Mouse (Mus musculus): ENCODE measurements at regions not wholly inside any gene's neighbourhood (a gene's known extent, or its start where the extent isn't known, plus 50 kb on each side); places are given as distances from the start of the nearest gene placed in this dataset.

DNA sequence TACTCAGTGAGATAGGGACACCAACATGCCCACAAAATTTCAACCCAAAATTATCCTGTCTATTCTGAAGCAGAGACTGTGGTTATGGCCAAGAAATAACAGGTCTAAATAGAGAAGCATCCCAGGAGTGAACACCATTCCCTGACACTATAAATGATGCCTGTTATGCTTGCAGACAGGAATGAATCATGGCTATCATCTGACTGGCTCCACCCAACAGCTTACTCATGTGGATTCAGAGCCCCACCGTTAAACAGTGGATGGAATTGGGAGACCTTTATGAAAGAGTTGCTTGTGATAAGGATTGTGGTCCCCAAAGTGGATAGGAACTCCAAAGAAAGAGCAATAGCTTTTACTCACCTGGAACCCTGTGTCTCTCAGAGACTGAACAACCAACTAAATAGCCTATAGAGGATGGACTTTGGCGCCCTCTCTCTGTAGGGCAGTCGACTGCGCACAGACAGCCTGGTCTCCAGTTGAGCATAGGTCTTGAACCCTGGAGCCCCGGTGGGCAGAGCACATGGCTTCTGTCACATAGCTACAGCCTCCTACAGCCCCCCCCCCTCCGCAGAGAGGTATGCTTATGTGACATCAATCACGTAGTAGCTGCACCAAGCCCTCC lies 1101.3 kb upstream of the Zeb2 start:
- DNase-seq = no peak
- intact Hi-C loops (cut with DNase I) = no loop called here

DNA sequence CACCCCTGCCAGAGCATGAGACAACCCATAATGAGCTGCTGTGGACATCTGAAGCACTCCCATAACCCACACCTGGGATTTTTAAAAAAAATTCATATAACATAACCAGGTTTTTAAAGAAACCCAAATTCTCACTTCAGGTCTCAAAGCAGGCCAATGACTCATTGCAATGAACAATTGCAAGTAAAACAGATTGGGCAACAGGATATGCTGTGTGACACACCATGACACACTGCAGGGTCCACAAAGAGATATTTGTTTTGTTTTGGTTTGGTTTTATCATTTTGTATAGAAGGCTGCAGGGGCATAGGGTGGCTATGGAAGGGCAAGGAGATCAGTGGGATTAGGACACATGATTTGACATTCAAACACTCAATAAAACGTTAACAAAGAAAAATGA lies 1082.1 kb upstream of the Zeb2 start:
- intact Hi-C loops (cut with DNase I) = no loop called here
- no peak for DNase-seq

DNA sequence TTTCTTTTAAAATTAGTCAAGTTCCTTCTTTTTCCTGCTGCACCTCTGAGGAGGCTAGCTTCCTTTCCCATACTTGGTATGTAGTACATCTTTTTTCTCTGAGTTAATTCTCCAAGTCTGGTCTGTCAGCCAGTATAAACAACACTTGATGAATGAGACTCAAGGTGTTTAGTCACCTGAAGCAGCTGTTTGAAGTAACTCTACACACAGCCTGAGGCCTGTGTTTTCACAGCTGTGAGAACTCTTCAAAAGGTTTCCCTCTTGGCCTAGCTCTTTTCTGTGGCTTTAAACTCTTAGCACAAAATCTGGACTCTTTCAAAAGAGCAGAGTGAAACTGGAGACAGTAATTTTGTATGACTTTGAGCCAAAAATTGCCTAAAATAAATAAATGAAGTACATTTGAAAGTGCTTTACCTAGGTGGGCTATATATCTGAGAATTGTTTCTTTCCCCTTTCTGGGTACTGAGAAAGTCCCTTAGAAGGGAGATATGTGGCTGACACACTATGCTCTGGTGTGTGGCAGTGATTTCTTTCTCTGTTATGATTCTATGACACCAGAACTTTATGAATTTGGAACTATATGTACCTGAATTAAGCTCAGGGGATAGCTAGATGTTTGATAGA lies 1070.2 kb upstream of the Zeb2 start:
- DNase-seq = no peak
- intact Hi-C loops (cut with DNase I) = no loop called here

DNA sequence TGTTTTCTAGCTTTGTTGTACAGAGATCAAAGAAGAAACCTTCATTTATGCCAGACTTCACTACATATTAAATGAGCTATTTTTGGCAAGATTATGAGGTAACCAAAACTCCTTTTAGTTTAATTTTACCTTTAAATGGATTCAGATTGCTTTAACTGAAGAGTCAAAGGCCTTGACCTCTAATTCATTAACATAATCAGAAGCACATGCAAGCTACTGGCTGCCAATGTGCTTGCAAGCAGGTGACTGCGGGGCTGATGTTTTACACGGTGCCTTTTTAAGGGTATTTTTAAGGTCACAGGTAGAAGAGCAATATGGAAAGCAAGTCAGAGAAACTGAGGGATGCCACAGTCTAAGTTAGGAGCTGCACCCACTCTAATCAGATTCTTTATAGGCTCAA lies 1066.0 kb upstream of the Zeb2 start:
- no peak for DNase-seq
- intact Hi-C loops (cut with DNase I) = no loop called here

DNA sequence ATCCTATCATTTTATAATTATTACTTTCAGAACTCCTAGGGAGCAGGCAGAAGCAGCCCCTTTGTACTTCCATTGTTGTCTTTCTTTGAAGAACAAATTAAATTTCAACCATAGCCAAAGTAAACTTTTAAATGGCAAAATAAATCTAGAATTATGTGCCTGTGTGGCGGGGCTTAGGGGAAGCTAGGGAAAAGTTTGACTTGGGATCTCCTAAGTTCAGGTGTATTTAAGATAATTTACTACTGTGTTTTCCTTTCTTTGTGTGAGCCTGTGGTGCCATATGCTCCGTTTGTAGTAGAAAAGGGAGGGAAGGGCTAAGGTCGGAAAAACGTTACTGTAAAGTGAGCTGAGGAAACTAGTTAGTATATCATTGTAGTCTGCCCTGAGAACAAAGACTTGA lies 1062.5 kb upstream of the Zeb2 start:
- no peak for DNase-seq
- intact Hi-C loops (cut with DNase I) = no loop called here

DNA sequence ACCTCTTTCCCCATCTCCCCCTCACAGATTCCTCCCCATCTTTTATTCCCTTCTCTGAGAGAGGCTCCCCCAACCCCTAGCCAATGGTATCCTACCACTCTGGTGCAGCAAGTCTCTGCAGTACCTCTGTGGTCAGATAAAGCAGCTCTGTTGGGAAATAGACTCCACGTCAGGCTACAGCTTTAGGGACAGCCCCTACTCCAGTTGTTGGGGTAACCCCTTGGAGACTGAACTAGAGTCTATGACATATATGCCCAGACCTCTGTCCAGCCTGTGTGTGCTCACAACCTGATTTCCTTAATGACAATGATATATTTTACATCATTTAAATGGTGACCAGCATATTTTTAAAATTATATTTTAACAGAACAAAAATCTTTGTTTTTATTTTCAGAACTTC lies 1051.3 kb upstream of the Zeb2 start:
- no peak for DNase-seq
- intact Hi-C loops (cut with DNase I) = no loop called here

DNA sequence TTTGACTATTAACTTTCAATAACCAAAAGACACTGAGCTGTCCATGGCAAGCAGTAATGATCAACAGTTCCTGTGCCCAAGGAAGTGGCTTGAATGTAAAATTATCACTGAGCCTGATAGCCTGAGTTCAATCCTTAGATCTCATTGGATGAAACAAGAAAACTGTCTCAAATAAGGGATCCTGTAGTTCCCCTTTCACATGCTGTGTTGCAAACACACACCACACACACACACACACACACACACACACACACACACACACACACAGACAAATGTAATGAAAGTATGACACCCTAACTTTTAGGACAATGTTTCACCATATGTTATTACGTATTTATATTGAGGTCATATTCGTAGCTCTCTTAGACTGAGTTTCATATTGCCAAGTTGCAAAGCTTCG lies 1032.7 kb upstream of the Zeb2 start:
- intact Hi-C loops (cut with DNase I) = no loop called here
- no peak for DNase-seq

DNA sequence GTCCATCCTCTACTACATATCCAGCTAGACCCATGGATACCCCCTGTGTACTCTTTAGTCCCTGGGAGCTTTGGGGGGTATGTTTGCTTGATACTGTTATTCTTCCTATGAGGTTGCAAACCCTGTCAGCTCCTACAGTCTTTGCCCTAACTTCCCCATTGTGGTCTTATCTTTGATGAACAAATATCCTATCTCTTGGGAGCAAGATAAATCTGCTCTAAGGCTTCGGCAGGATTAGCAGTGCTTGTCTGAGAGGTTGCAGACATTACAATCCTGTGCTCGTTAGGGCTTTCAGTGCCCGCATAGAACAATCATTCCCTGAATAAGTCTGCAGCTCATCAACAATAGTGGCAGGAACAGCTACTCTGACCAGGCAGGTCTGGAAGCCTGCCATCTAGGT lies 1002.7 kb upstream of the Zeb2 start:
- DNase-seq = no peak
- intact Hi-C loops (cut with DNase I) = no loop called here

DNA sequence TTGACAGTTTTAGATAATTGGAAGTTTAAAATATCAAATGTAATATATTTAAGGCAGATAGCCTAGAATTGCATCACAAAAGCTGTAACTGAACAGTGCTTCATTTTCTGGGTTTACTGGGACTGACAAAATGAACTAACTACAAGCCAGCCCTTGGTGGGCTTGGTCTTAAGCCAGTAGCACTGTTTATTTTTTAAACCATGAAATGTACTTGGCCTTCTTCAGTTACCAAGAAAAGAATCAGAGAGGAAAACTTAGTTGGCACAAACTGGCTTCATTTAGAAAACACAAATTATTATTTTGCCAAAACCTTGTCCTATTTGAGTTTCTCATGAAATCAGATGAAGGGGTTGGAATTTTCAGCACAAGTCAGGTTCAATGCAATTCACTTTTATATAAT lies 989.8 kb upstream of the Zeb2 start:
- no peak for DNase-seq
- intact Hi-C loops (cut with DNase I) = no loop called here

DNA sequence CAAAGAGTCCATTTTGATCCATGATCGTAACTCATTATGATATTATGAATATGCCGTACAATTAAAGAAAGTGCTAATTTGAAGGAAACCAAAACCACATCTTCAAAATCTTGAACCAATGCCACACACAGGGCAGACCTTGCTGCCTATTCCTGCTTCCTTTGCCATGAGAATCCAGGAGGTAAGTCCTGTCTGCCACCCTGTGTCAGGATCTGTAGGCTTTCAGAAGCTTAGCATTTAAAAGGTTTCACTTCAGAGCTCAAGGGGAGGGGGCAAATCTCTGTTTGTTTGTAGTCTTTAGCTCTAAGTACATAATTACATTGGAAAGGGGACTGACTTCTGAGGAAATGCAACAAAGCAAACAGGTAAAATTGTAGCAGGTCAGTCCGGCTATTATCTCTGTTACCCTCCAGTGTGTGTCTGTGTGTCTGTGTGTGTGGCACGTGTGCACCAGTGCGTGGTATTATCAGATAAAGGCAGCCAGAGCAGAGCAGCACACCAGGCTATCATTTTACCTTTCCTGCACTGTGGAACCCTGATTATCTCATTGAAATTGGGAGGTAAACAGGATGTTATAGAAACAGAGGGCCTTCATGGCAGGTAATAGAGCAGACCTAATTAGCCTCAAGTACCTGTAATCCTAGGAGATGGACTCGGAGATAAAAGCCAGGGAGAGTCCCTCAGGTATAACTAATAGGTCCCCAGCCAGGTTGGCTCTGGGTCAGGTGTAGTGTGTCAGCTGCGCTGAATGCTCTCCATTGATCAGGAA lies 948.0 kb upstream of the Zeb2 start:
- intact Hi-C loops (cut with DNase I) = no loop called here
- no peak for DNase-seq

DNA sequence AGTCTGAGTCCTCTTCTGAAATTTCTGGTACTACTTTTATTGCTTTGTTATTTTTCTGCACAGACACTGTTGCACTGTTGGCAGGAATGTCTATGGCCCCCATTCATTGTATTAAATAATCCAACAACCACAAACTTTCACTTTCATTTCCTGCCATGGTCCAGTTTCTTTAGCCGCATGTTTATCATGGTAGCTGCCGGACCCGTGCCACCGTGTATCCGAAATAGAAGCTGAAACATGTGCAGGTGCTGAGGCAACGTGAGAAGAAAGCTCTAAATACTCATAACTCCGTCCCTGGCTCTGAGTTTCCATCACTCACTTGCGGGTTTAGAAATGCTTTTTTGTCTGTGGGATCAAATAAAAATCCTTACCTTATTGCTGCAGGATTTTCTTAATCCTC lies 938.5 kb upstream of the Zeb2 start:
- intact Hi-C loops (cut with DNase I) = no loop called here
- DNase-seq = no peak

DNA sequence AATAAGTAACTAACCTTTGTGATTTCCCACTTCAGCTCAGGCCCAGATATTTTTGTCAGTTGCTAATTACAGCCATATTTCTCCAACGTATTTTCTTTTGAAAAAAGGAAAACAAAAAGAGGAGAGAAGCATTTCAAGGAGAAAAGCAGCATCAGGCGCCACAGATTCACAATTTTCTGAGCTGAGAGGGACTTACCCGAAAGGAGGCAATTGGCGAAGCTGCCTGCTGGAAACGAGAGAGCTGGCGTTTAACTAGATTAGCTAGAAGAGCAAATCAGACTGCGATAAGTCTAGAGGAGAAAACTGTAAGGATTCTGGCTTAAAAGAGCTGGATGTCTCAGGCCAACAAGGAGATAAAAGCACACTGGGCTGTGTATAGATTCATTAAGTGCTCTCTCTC lies 937.7 kb upstream of the Zeb2 start:
- intact Hi-C loops (cut with DNase I) = no loop called here
- DNase-seq = no peak

DNA sequence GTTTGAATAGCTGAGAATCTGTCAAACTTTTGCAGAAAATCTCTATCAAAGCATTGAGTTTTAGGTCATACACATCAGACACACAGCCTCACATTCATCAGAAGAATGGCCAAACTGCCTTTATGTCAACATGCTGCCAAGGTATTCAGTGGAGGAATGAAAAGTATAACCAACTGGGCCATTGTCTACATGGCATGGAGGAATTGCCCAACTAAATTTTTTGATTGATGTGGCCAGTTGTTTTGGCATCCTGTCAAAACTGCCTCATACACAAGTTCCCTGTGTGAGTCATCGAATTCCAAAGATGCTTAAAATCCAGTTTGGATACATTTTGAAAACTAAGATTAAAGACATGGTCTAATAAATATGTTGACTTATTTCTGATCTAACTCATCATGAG lies 904.7 kb upstream of the Zeb2 start:
- intact Hi-C loops (cut with DNase I) = no loop called here
- DNase-seq = no peak

DNA sequence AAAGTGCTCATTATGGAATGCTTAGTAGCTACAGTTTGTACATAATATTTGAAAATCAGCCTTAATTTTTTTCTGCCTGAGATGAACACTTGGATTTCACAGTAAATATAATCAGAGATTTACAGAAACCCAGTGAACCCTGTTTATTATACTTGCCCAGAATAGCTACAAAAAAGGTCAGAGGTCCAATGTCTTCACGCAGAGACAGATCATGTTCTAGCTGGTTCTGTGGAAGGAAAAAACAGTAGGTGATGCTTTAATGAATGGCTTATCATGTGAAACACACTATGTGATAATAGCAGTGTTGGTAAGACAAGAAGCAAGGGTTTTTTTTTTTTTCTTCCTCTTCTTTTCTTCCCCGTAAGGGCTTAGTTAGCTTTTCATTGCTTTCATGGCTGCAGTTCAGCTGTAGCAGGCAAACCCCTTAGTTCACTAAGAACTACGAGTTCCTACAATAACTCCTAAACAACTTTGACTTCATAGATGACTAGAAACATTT lies 896.6 kb upstream of the Zeb2 start:
- no peak for DNase-seq
- intact Hi-C loops (cut with DNase I) = no loop called here

DNA sequence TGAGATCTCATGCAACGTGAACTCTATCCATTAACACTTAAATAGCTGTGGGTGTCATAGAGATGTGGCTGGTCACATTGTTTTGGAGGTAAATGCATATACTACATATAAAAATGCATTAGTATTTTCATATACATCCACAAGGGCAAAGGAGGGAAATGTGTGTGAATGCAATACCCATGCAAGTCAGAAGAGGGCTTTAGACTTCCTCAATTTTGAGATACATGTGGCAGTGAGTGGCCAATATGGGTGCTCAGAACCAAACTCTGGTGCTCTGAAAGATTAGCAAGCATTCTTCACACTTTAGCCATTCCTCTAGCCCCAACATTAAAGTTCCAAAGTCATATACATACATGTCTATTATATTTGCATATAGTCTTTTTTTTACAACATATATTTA lies 895.5 kb upstream of the Zeb2 start:
- intact Hi-C loops (cut with DNase I) = no loop called here

DNA sequence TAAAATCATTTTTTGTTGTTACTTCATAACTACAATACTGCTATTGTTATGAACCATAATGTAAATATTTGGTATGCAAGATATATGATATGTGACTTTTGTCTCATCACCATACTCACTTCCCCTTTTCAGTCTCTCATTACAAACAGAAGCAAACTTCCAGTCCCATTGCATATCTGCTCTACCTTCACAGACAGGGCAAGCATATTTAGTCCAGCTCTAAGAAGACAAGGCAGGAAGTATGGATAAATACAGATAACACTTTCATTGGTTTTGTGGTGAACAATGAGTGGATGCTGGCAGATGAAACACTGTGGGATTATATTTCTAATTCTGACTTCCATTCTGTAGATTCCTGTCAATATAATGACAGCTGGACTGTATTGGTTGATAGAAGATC lies 858.0 kb upstream of the Zeb2 start:
- no peak for DNase-seq
- intact Hi-C loops (cut with DNase I) = no loop called here

More for the DNA sequence above, 895.5 kb upstream of the Zeb2 start:
- no peak for DNase-seq

DNA sequence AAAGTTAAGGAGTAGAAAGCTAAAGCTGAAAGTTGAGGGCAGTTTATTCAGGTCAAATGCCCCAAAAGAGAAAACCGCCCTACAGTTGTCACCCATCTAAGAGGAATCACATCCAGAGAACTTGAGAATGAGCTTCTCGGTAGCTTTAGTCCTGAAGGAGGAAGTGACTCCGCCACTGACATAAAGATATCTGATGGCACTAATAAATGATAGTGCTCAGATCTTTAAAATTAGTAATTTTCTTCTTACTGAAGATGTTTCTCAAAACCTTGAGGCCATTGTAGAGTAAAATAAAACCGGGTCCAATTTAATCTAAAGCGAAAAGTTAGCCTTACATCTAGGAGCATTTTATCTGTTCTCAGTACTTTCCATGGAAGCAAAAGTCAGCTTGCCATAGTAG lies 851.4 kb upstream of the Zeb2 start:
- intact Hi-C loops (cut with DNase I) = no loop called here
- DNase-seq = no peak

DNA sequence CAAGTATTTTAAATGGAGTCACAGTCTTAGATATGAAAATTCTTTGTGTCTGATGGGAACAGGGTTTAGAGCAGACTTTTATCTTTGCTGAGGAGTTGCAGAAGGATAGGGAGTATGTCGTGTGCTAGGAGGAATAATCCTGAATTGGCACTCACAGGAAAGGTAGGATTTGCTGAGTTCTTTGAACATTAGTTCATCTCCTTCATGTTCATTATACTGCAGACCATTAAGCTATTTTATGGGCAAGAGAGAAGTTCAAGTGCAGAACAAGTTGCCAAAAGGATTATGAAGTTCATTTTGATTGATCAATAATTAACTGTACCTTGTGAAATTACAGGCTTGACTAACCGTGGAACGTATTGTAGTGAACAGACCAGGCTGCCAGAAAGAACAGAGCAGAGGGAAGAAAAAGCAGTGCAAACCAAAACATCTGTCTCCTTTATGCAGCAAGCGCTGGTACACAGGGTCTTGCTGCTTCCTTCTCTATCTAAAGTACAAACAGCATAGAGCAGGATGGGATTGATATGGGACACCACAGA lies 839.7 kb upstream of the Zeb2 start:
- DNase-seq = no peak
- intact Hi-C loops (cut with DNase I) = loop anchor here (10.0 kb wide), 1 partner anchor 378 kb away; no protein-coding TSS in a partner anchor

DNA sequence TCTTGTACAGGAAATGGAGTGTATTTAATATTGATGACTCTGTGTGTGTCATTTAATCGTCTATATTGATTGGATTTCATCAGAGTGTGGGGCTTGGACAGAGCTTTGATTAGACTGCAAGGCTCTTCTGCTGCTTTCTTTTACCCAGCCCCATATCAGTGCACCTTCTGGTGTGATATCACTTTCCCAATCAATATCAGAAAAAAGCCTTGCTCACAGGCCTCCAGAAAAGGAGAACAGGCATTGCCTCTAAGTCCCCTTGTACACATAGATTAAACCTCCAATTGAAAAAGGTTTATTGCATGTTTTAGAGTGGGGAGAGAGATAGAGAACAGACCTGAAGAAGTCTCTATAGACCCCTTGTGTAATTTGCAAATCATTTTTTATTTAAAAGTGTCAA lies 831.6 kb upstream of the Zeb2 start:
- intact Hi-C loops (cut with DNase I) = no loop called here
- no peak for DNase-seq

DNA sequence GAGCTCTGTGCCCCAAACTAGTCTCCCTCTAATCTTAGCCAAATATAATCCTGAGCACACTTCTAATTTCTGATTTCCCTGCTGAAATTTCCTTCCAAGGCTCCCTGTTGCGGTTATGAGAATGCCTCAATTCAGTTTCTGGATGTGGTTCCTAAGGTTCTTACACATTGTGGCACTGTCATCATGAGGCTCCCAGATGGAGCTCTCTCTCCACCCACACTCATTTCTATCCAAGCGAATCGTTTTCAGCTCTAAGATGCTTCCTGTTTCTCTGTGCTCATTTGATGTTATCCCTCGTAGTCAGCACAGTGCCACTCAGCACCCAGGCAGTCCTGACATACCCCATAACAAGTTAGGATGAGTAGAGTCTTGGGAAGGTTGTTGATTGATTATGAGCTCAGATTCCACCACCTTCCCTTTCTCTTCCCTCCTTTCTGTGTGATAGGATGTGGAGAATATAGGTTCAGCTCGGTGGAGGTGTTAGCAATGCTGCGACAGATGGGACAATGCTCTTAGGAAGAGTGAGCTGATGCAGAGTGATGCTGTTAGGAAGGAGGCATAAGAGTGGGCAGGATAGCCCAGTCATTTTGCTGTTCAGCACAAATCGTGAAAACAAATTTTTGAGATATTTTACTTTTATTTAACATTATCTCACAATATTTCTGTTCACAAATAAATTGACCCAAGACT lies 808.7 kb upstream of the Zeb2 start:
- DNase-seq = no peak
- intact Hi-C loops (cut with DNase I) = no loop called here

DNA sequence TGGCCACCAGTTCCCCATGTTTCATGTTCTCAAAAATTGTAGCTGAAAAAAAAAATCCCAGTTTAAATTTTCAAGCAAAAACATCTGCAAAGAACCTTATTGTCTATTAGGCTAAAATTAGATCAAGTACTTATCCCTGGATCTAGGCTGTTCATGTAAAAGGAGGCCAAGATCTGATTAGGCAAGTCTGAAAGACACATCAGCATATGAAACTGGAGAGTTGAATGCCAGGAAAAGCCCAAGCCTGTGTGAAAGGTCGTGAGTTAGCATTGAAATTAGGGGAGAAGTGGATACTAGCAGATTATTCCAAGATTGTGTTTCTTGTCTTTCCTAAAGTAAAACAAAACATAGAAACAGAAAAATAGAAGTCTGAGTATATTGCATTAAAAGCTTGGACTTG lies 791.7 kb upstream of the Zeb2 start:
- intact Hi-C loops (cut with DNase I) = loop anchor here (10.0 kb wide), 1 partner anchor 214 kb away; no protein-coding TSS in a partner anchor
- DNase-seq = no peak
